Mouse (Mus musculus): ENCODE results near the gene Rbmx.

DNA sequence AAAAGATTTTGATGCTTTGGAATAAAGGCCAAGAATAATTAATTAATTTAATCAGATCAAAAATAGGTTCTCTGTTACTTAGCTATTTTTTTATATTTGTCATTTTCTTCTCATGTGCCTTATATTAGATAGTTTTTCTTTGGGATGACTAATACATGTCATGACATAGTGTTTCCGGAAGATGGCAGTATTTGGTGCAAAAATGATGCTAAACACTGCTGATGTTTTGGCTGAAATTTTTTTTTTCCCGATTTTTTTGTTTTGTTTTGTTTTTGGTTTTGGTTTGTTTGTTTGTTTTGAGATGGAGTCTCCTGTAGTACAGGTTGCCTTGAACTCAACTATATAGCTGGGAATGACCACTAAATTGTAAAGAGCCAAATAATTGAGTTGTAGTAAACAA is 38.8 kb upstream of the Rbmx start:
- TF ChIP-seq GATA1 (IDR thresholded peaks at IDR 0.05; ENCODE audit: borderline replicate concordance, low read length) (no peak), FLI1 (IDR thresholded peaks at IDR 0.05; ENCODE audit: low read length) (no peak)

Measured in megakaryocyte, embryonic 14.5 days (primary cell).